Mouse (Mus musculus) midbrain, embryonic 16.5 days (tissue): ENCODE data around the gene Eif2ak4. TPM values are rescaled to one million over a fixed set of nuclear protein-coding genes. Genes with fewer than 3 reads are reported as not detected.

Source experiments
- ATAC-seq: fragments of 200-750 bp; cut with Nextera tagmentation; 2 replicates; pipeline ENCODE4 v1.8.0; 2017; ENCODE audit warnings: moderate TSS enrichment
- H3K27ac ChIP-seq: fragments of 300-500 bp; sonication (generic); 2 replicates; pipeline ENCODE4 v1.5.1; 2014; ENCODE audit warnings: mild to moderate bottlenecking, low read length, mixed read lengths
- H3K27me3 ChIP-seq: fragments of 300-500 bp; sonication (generic); 2 replicates; pipeline ENCODE4 v1.6.1; 2014; ENCODE audit warnings: low read depth, low read length, mixed read lengths; ENCODE audit not compliant: control insufficient read depth, insufficient read depth
- H3K36me3 ChIP-seq: fragments of 300-500 bp; sonication (generic); 2 replicates; pipeline ENCODE4 v1.6.1; 2014; ENCODE audit warnings: mild to moderate bottlenecking, low read length, moderate library complexity, mixed read lengths; ENCODE audit not compliant: control insufficient read depth, insufficient read depth
- H3K4me1 ChIP-seq: fragments of 300-500 bp; sonication (generic); 2 replicates; pipeline ENCODE4 v1.6.1; 2014; ENCODE audit warnings: mild to moderate bottlenecking, low read length, mixed read lengths; ENCODE audit not compliant: control insufficient read depth, insufficient read depth
- H3K4me2 ChIP-seq: fragments of 300-500 bp; sonication (generic); 2 replicates; pipeline ENCODE4 v1.6.1; 2014; ENCODE audit warnings: mild to moderate bottlenecking, low read length, mixed read lengths
- H3K4me3 ChIP-seq: fragments of 300-500 bp; sonication (generic); 2 replicates; pipeline ENCODE4 v1.5.1; 2014; ENCODE audit warnings: low read depth, mild to moderate bottlenecking, low read length, moderate library complexity, mixed read lengths
- H3K9ac ChIP-seq: fragments of 300-500 bp; sonication (generic); 2 replicates; pipeline ENCODE4 v1.6.1; 2014; ENCODE audit warnings: low read depth, low read length, mixed read lengths
- H3K9me3 ChIP-seq: fragments of 300-500 bp; sonication (generic); replicated peaks from 2 replicates; pipeline ENCODE4 v1.6.1; 2014; ENCODE audit warnings: mild to moderate bottlenecking, low read length, mixed read lengths; ENCODE audit not compliant: control insufficient read depth, poor library complexity, severe bottlenecking
- WGBS: fragments of 180-500 bp; shearing (Covaris S2); extraction: QIAGEN DNeasy Blood & Tissue Kit; methylation state at CpG from one replicate; pipeline ENCODE4 v1.1.7; 2014; 5-methylcytosine and 5-hydroxymethylcytosine counted together
- polyA plus RNA-seq: library from polyadenylated mRNA; unstranded; fragments of >200 nt; fragmentation: Nextera tagmentation; extraction: Ambion mirVana; gene quantifications from 2 replicates; pipeline ENCODE4 v1.2.1, GENCODE M21; 2015

The Eif2ak4 gene
- polyA plus RNA-seq, 1 experiment from 2014 or later = 9.3 TPM

DNA sequence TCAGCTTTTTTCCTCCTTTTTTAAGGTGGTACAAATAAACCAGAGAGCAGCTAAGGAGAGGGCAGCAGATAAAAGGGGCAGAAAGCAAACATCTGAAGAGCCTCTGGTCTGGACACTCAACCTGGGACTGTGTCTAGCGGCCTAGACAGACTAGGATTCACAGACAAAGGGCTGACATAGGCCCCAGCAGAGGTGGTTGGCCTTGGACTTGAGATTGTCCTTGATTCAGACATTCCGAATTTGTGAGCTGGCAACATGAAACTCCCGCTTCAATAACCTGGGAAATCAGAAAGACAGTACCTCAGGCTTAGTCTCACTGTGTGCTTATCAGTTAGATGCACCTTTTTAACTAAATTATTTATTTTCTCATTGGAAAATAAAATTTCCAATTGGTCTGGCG lies 29.7 kb downstream of the Eif2ak4 start:
- Histone ChIP-seq H3K9me3 (no peaks in the 10 kb centered on the region; the same call in 1 of the 2 replicates), H3K27ac (no peak overlapping the region), H3K9ac (no peak overlapping the region), H3K4me3 (no peak overlapping the region), H3K27me3 (no peaks in the 10 kb centered on the region), H3K4me2 (no peak overlapping the region), H3K4me1 (no peaks in the 10 kb centered on the region), H3K36me3 (peaks cover 26% of the 10 kb centered on the region)
- WGBS = 88% methylated on average over 4 of the region's 4 CpGs
- no peak for ATAC-seq

DNA sequence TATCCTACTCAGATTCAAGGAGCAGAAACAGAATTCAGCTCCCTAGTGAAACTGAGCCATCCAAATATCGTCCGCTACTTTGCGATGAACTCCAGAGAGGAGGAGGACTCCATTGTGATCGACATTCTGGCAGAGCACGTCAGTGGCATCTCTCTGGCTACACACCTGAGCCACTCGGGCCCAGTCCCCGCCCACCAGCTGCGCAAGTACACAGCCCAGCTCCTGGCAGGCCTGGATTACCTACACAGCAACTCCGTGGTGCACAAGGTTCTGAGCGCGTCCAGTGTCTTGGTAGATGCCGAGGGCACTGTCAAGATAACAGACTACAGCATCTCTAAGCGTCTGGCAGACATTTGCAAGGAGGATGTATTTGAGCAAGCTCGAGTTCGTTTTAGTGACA lies 33.5 kb downstream of the Eif2ak4 start:
- Histone ChIP-seq H3K4me2 (no peak overlapping the region), H3K9ac (no peak overlapping the region), H3K9me3 (no peaks in the 10 kb centered on the region), H3K36me3 (peaks cover 16% of the 10 kb centered on the region), H3K4me1 (no peaks in the 10 kb centered on the region), H3K4me3 (no peak overlapping the region), H3K27me3 (no peaks in the 10 kb centered on the region), H3K27ac (no peak overlapping the region)
- WGBS = 95% methylated on average over 15 of the region's 15 CpGs
- no peak for ATAC-seq

GRCm38 (mm10) chr2:118422385-118422784 lies 34.0 kb downstream of the Eif2ak4 start:
- Histone ChIP-seq H3K4me3 (no peak overlapping the region), H3K9me3 (no peaks in the 10 kb centered on the region), H3K36me3 (peaks cover 17% of the 10 kb centered on the region), H3K4me2 (no peak overlapping the region), H3K27me3 (no peaks in the 10 kb centered on the region), H3K4me1 (no peaks in the 10 kb centered on the region), H3K27ac (no peak overlapping the region), H3K9ac (no peak overlapping the region)
- 91% methylated on average over 8 of the region's 8 CpGs for WGBS
- ATAC-seq = no peak

- WGBS = 82% methylated on average over 6 of the region's 6 CpGs
- ATAC-seq = no peak
Observed at GRCm38 (mm10) chr2:118428296-118428695, 39.9 kb downstream of the Eif2ak4 start.

GRCm38 (mm10) chr2:118429297-118429696 lies 40.9 kb downstream of the Eif2ak4 start:
- peaks cover 20% of the 10 kb centered on the region for H3K36me3 ChIP-seq
- H3K27ac ChIP-seq = no peak overlapping the region
- ATAC-seq = no peak
- no peak overlapping the region for H3K9ac ChIP-seq
- H3K4me3 ChIP-seq = no peak overlapping the region
- H3K9me3 ChIP-seq = no peaks in the 10 kb centered on the region
- H3K27me3 ChIP-seq = no peaks in the 10 kb centered on the region
- H3K4me2 ChIP-seq = no peak overlapping the region
- no peaks in the 10 kb centered on the region for H3K4me1 ChIP-seq
- WGBS = 88% methylated on average over 9 of the region's 9 CpGs

More at GRCm38 (mm10) chr2:118428296-118428695, 39.9 kb downstream of the Eif2ak4 start:
- Histone ChIP-seq H3K27me3 (no peaks in the 10 kb centered on the region), H3K9me3 (no peaks in the 10 kb centered on the region), H3K4me3 (no peak overlapping the region), H3K9ac (no peak overlapping the region), H3K27ac (no peak overlapping the region), H3K36me3 (peaks cover 15% of the 10 kb centered on the region), H3K4me1 (no peaks in the 10 kb centered on the region), H3K4me2 (no peak overlapping the region)

DNA sequence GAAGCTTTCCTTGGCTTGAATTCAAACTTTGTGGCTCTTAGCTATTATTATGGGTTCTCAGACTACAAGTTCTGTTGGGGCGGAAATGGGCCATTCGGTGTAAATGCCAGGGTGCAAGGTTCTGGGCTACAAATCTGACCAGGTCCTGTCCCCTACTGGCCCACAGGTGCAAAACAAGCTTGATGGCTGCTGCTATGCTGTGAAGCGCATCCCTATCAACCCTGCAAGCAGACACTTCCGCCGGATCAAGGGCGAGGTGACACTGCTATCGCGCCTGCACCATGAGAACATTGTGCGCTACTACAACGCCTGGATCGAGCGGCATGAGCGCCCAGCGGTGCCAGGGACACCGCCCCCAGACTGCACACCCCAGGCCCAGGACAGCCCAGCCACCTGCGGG lies 42.2 kb downstream of the Eif2ak4 start:
- Histone ChIP-seq H3K36me3 (peaks cover 25% of the 10 kb centered on the region), H3K4me3 (no peak overlapping the region), H3K4me2 (no peak overlapping the region), H3K27me3 (no peaks in the 10 kb centered on the region), H3K9ac (no peak overlapping the region), H3K9me3 (no peaks in the 10 kb centered on the region), H3K27ac (no peak overlapping the region), H3K4me1 (no peaks in the 10 kb centered on the region)
- 80% methylated on average over 16 of the region's 16 CpGs for whole genome bisulfite sequencing
- no peak for ATAC-seq

GRCm38 (mm10) chr2:118431589-118431988 lies 43.2 kb downstream of the Eif2ak4 start:
- Histone ChIP-seq H3K9me3 (no peaks in the 10 kb centered on the region), H3K9ac (no peak overlapping the region), H3K27me3 (no peaks in the 10 kb centered on the region), H3K4me3 (no peak overlapping the region), H3K4me1 (no peaks in the 10 kb centered on the region), H3K4me2 (no peak overlapping the region), H3K27ac (no peak overlapping the region), H3K36me3 (peaks cover 32% of the 10 kb centered on the region)
- no peak for ATAC-seq
- 76% methylated on average over 5 of the region's 5 CpGs for WGBS

- WGBS = 91% methylated on average over 5 of the region's 5 CpGs
- Histone ChIP-seq H3K9me3 (no peaks in the 10 kb centered on the region), H3K4me3 (no peak overlapping the region), H3K36me3 (peaks cover 3% of the 10 kb centered on the region; the same call in 1 of the 2 replicates), H3K9ac (no peak overlapping the region), H3K27ac (no peak overlapping the region), H3K27me3 (no peaks in the 10 kb centered on the region), H3K4me2 (no peak overlapping the region), H3K4me1 (0 out of 2 replicates have a peak, but pooled peaks cover 3% of the 10 kb centered on the region)
- no peak for ATAC-seq
Observed at GRCm38 (mm10) chr2:118442172-118442571, 53.8 kb downstream of the Eif2ak4 start.

DNA sequence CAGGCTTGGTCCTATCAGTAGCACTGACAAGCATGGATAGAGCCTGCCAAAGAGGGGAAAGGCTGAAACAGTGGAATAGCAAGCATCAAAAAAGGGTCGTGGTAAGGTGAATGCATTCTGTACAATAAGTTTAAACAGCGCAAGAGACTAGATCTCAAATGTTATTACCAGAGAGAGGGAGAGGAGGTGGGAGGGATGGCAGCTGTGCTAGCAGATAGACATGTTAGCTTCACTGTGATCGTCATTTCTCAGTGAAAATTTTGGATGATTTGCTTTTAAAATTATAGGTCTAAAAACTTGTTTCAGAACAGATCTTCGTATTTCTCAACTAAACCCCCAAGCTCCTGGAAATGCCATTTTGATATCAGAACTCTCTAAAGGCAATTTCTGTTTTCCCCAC lies 54.3 kb downstream of the Eif2ak4 start:
- ATAC-seq = no peak
- H3K4me1 ChIP-seq = 0 out of 2 replicates have a peak, but pooled peaks cover 3% of the 10 kb centered on the region
- no peak overlapping the region for H3K4me3 ChIP-seq
- H3K9me3 ChIP-seq = no peaks in the 10 kb centered on the region
- no peak overlapping the region for H3K9ac ChIP-seq
- WGBS = 91% methylated on average over 4 of the region's 4 CpGs
- no peak overlapping the region for H3K4me2 ChIP-seq
- H3K36me3 ChIP-seq = peaks cover 3% of the 10 kb centered on the region; the same call in 1 of the 2 replicates
- H3K27me3 ChIP-seq = no peaks in the 10 kb centered on the region
- no peak overlapping the region for H3K27ac ChIP-seq
